Mouse (Mus musculus) gonadal fat pad, adult 2 months (tissue): ENCODE results near the gene Ksr1. TPM values are rescaled to one million over a fixed set of nuclear protein-coding genes. Genes with fewer than 3 reads are reported as not detected.

ENCODE experiments used
- DNase-seq: peaks from one replicate; pipeline ENCODE4 v3.0.0-alpha.2; 2012; ENCODE audit warnings: low read depth
- polyA plus RNA-seq: library from polyadenylated mRNA; depleted of rRNA; stranded (reverse); fragments of >200 nt; gene quantifications from 2 replicates; pipeline ENCODE4 v1.2.3, GENCODE M21; 2012

Gene Ksr1
- polyA plus RNA-seq, 1 experiment = 13.9 TPM

GRCm38 (mm10) chr11:79066191-79066530 is 80.0 kb downstream of the Ksr1 start:
- DNase-seq = no peak

DNA sequence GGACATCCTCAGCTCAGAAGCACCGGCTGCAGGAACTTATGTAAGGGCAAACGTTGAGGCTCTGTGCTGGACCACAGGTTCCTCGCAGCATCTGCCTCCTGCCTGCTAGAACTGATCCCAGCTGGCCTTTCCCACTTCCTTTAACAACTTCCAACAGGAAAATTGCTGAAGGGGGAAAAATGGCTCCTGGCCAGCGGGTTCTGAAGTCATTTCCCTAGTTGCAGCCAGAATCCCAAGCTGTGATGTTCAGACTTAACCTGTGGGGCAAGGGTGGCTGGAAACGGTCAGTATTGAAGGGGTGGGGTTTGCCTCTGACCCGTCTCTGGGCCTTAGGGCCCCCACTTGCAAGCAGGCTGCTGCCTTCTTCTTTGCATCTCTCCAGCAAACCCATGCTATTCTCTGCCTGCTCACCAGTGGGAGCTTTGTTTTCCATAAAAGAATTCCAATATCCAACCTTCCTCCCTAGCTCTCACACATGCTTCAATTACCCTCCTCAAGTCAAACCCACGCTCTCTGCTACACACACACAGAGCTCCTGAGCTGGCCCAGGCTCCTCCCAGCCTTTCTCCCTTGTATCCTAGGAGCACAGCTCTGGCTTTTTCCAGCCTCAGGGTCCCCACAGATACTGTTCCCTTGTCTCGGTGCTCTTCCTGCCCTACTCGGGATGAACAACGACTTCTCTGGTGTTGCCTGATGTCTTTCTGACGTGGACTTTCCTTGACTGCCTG is 80.6 kb downstream of the Ksr1 start:
- no peak for DNase-seq

GRCm38 (mm10) chr11:79064311-79064710 is 81.9 kb downstream of the Ksr1 start:
- DNase-seq = no peak

GRCm38 (mm10) chr11:79063616-79064015 is 82.6 kb downstream of the Ksr1 start:
- no peak for DNase-seq

DNA sequence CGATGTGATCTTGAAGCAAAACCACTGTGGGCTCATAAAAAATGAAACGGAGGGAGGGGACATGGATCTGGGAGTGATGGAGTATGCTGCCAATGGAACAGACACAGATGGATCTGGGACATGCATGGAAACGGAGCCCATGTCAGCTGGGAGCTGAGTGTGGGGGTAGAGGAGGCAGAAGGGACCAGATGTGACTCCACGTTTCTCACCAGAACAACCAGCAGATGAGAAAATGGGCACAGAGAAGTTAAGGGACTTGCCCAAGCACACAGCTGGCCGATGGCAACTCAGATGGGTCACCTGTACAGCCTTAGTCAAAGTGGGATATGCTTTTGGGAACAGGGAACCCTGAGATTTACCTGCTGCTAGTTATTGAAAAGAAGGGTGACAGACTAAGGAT is 83.3 kb downstream of the Ksr1 start:
- no peak for DNase-seq

DNA sequence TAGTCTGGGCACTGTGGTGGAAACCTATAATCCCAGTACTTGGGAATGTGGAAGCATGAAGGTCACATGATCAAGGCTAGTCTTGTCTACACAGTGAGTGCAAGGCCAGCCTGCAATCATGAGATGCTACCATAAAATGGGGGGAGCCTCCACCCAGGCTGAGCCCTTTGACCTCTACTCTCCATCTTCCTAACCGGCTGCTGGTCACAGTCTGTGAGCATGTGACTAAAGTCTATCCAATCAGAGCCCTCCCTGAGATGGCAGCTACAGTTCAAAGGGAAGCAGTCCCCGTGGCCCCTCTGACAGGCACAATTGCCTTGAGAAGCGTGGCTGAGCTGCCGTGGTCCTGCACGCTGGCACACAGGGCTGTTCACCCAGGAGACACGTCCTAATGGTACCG is 84.4 kb downstream of the Ksr1 start:
- DNase-seq = no peak

DNA sequence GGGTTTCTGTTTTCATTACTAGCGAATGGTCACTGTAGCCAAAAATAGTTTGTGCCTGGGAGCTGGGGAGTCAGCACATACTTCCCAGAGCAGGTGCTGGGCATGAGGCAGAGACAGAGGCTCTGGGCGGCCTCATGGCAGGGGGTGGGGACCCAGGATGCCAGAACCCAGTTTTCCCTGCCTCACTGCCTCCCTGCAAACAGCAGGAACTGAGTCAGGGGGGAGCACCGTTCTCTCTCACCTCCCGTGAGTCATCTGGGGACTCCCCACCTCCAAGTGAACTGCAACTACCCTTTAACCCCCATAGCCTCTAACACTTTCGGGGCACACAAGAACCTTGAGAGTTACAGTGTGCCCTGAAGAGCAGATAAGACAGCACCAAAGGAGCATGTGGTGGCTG is 86.4 kb downstream of the Ksr1 start:
- DNase-seq = no peak

DNA sequence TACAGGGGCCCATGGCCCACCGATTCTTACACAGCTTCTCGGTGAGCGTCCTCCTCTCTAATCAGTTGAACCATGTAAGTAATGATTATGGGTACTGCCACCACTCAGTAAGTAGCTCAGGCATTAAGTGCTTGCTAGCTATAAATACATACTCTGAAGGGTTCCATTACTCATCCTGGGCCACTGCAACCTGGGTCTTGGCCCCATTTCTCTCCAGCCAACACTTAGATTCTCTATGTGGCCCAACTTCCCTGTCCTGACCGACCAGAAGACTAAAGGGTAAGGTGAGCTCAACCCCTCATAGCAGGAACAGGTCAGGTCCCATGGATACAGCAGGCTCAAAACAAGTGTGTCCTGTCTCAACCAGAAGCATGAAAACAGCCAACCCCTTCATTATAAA is 87.1 kb downstream of the Ksr1 start:
- DNase-seq = no peak

- no peak for DNase-seq
These were observed 87.6 kb downstream of the Ksr1 start for GRCm38 (mm10) chr11:79058610-79059009.

DNA sequence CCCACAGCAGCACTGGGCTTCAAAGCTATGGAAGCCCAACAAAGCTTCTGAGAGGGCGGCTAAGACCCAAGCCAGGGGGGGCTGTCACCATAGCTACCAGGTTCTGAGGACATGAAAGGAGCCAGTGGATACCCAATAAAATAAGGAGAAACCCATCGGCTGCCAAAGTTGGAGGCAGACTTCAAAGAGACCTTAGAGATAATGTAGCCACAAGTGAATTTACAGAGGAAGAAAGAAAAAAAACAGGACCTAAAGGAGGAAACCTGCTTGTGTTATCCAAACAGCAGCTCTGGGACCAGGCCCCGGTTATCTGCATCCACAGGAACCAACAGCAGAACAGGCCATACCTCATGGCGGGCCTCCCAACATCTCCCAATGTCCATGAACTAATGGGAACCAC is 88.4 kb downstream of the Ksr1 start:
- no peak for DNase-seq

GRCm38 (mm10) chr11:79056891-79057290 is 89.3 kb downstream of the Ksr1 start:
- no peak for DNase-seq

- no peak for DNase-seq
These were observed 90.2 kb downstream of the Ksr1 start for GRCm38 (mm10) chr11:79056027-79056426.

DNA sequence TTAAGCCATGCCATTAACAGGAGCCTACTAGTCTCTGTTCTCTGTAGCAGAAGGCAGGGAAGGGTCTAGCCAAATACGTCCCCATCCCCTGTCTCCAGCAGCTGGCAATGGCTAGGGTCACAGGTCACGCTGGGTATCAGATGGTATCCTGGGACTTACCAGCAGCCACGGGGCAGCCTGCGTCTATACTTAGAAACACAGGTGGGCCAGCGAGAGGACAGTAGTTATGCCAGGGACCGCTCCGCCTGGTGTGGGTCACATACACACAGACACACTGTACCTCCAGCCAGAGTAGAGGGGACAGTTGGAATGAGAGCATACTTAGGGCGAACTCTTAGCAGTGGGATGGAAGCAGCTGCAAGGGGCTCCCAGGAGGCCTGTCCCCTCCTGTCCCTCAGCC is 91.0 kb downstream of the Ksr1 start:
- DNase-seq = no peak

DNA sequence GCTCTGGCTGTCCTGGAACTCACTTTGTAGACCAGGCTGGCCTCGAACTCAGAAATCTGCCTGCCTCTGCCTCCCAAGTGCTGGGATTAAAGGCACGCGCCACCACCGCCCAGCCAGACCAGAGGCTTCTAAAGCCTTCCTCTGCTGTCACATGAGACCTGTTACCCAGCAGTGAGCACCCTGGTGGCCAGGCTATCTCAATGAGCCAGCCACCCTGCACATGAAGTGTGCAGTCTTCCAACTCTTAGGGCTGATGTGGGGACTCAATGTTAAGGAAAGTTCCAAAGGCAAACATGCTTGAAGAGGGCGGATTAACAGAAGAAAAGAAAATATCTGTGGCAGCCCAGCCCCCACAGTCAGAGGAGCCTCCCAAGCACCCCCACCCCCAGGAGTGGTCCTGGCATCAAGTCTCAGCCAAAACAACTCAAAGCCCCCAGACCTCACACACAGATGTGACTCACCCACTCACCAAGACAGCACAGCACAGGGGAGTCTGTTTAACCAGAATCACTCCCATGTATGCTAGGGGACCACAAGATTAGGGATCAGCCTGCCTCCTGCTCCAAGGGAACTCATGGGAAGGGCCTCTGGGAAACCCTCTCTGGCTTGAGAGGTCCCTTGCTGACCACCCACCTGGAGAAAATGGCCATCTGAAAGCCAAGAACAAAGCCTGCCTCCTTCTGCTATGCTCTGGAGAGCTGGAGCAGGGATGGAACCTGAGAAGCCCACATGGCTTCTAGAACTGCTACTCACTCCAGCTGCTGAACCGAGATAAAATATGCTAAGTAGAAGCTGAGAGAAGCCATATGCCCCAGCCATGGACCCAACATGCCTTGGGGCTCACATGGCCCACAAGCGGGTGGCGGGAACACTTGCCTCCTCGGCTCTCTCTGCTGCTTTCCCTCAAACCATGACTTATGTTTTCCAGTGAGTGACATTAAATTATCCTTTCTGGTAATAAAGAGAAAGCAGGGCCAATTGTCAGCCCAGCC is 91.8 kb downstream of the Ksr1 start:
- DNase-seq = no peak

DNA sequence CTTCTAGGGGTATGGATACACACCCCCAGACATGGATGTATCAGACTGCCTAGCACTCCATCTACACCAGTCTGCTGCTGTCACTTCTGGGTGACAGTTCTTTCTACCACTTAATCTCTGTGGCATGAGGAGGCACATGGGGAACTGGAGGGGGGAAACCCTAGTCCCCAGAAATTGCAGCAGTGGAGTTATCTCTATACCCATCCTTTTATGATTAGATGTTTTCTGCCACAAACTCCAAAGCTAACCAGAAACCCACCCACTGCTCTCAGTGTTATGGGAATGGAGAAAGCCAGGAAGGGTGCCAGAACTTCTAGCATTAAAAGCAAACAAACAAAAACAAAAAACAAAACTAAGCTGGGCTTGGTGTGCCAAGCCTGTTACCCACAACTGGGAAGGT is 92.8 kb downstream of the Ksr1 start:
- DNase-seq = no peak

DNA sequence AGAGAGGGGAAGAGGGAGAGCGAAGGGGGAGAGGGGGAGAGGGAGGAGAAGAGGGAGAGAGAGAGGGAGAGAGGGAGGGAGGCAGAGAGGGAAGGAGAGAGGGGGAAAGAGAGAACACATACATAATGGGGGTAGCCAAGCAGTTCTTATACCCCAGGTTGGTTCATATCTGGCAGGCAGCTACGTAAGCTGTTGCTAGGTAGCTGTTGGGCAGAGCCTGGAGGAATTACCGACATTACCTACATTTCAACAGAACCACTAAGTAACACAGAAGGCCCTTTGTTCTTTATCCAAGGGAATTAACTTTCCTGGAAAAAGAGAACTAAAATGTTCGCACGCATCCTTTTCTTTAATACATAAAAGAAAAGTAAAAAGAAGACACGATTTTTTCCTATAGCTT is 93.4 kb downstream of the Ksr1 start:
- no peak for DNase-seq

DNA sequence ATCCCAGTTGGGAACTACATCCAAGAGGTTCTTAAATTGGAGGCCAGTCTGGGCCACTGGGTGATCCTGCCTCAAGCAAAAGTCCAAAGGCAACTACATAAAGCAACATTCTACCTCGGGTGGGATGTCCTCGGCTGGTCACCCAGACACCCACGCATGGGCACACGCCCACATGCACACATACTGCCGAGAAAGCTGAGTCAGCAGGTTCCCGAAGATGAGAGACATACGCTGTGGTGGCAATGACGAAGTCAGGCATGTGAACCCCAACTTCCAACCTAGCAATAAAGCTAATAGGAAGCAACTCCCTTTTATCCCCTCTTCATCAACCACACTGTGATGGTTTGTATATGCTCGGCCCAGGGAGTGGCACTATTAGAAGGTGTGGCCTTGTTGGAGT is 94.7 kb downstream of the Ksr1 start:
- no peak for DNase-seq

GRCm38 (mm10) chr11:79050781-79051507 is 95.3 kb downstream of the Ksr1 start:
- no peak for DNase-seq

- no peak for DNase-seq
These were observed 97.3 kb downstream of the Ksr1 start for GRCm38 (mm10) chr11:79048906-79049305.

DNA sequence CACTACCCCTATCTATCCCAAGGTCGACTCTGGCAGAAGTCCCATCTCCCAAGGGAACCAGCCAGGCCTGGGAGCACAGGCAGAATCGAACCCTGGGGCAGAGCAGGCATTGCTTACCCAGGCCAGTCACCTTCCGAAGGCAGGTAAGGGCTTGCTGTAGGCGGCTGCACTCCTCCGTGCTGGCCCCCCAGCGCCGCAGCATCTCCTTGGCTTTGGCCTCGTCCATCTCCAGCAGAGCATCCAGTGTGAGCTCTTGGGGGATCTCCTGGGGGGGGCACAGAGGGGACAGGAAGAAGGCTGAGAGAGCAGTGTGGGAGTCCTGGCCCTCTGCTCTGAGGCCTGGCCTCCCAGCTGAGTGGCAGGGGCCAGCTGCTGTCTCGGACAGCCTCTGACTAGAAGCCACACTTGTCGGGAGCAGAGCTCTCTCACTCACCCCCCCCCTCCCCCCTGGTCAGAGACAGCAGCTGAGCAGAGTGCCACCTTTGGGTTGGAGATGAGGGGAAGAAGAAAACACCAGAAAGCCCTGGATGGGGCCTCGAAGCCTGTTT is 99.0 kb downstream of the Ksr1 start:
- no peak for DNase-seq

GRCm38 (mm10) chr11:79046561-79047155 is 99.5 kb downstream of the Ksr1 start:
- no peak for DNase-seq

DNA sequence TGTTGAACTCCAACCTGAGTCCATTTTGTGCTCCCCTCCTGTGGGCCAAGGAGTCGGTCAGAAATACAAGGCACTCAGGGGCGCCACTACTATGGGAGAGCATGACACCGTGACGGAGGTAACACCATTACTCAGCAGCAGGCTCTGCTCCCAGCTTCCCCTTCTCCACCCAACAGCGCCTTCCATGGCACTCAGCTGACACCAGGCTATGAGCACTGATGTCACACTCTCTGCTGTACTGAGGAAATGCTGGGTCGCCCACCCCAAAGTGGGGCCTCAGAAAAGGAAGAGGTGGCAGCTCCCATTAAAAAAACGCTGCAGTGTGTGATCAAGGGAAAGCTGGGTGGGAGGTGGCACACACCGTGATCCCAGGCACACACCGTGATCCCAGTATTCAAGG is 101.0 kb downstream of the Ksr1 start:
- DNase-seq = no peak
